Mouse (Mus musculus) hindbrain, embryonic 12.5 days (tissue): ENCODE data around the gene Shisa2. TPM values are rescaled to one million over a fixed set of nuclear protein-coding genes. Genes with fewer than 3 reads are reported as not detected.

ENCODE experiments used
- ATAC-seq: fragments of 200-750 bp; cut with Nextera tagmentation; 2 replicates; pipeline ENCODE4 v1.8.0; 2017; ENCODE audit warnings: moderate TSS enrichment; ENCODE audit not compliant: low FRiP score
- H3K27ac ChIP-seq: fragments of 300-500 bp; sonication (generic); 2 replicates; pipeline ENCODE4 v1.5.1; 2016; ENCODE audit warnings: mild to moderate bottlenecking
- H3K27me3 ChIP-seq: fragments of 300-500 bp; sonication (generic); 2 replicates; pipeline ENCODE4 v1.6.1; 2016; ENCODE audit warnings: mild to moderate bottlenecking
- H3K36me3 ChIP-seq: fragments of 300-500 bp; sonication (generic); 2 replicates; pipeline ENCODE4 v1.6.1; 2016; ENCODE audit warnings: mild to moderate bottlenecking
- H3K4me1 ChIP-seq: fragments of 300-500 bp; sonication (generic); 2 replicates; pipeline ENCODE4 v1.6.1; 2016
- H3K4me2 ChIP-seq: fragments of 300-500 bp; sonication (generic); replicated peaks from 2 replicates; pipeline ENCODE4 v1.6.1; 2016; ENCODE audit warnings: mild to moderate bottlenecking
- H3K4me3 ChIP-seq: fragments of 300-500 bp; sonication (generic); 2 replicates; pipeline ENCODE4 v1.5.1; 2016; ENCODE audit warnings: mild to moderate bottlenecking
- H3K9ac ChIP-seq: fragments of 300-500 bp; sonication (generic); 2 replicates; pipeline ENCODE4 v1.6.1; 2016; ENCODE audit warnings: mild to moderate bottlenecking, moderate library complexity
- H3K9me3 ChIP-seq: fragments of 300-500 bp; sonication (generic); replicated peaks from 2 replicates; pipeline ENCODE4 v1.6.1; 2016; ENCODE audit warnings: mild to moderate bottlenecking
- WGBS: fragments of 180-500 bp; shearing (Covaris S2); methylation state at CpG from one replicate; pipeline ENCODE4 v1.1.7; 2016; 5-methylcytosine and 5-hydroxymethylcytosine counted together
- polyA plus RNA-seq: library from polyadenylated mRNA; unstranded; fragments of >200 nt; fragmentation: Nextera tagmentation; extraction: Ambion mirVana; gene quantifications from 2 replicates; pipeline ENCODE4 v1.2.1, GENCODE M21; 2016

Gene Shisa2
- polyA plus RNA-seq: 22.4 and 27.9 TPM in 2 replicates

GRCm38 (mm10) chr14:59625158-59625805 is at the start of gene Shisa2:
Gene Shisa2 (plus strand): TSS chr14:59625308.
- under 1% methylated on average over 60 of the region's 65 CpGs for WGBS
- Histone ChIP-seq H3K27me3 (peaks cover 42% of the 10 kb centered on the region), H3K4me3 (peak within 1 kb of the TSS; percentile 60)

GRCm38 (mm10) chr14:59576385-59576784 is 48.7 kb upstream of the Shisa2 start:
- Histone ChIP-seq H3K27me3 (no peaks in the 10 kb centered on the region), H3K4me3 (no peak overlapping the region), H3K36me3 (peaks cover 28% of the 10 kb centered on the region), H3K9me3 (no peaks in the 10 kb centered on the region), H3K4me2 (no peak overlapping the region), H3K27ac (no peak overlapping the region), H3K4me1 (no peaks in the 10 kb centered on the region), H3K9ac (no peak overlapping the region)
- 95% methylated on average over 5 of the region's 5 CpGs for WGBS
- ATAC-seq: no peak

More at GRCm38 (mm10) chr14:59625158-59625805, at the start of gene Shisa2:
- Histone ChIP-seq H3K4me2 (peak within 1 kb of the TSS; percentile 67), H3K4me1 (peaks cover 35% of the 10 kb centered on the region), H3K36me3 (0 out of 2 replicates have a peak, but pooled peaks cover 2% of the 10 kb centered on the region), H3K9ac (peak within 1 kb of the TSS; percentile 70), H3K27ac (peak within 1 kb of the TSS; percentile 82), H3K9me3 (no peaks in the 10 kb centered on the region)
- ATAC-seq: peak; percentile 92

GRCm38 (mm10) chr14:59590614-59591013 is 34.5 kb upstream of the Shisa2 start:
- Histone ChIP-seq H3K27me3 (no peaks in the 10 kb centered on the region), H3K4me1 (no peaks in the 10 kb centered on the region), H3K4me3 (no peak overlapping the region), H3K9me3 (no peaks in the 10 kb centered on the region), H3K4me2 (no peak overlapping the region), H3K27ac (no peak overlapping the region), H3K9ac (no peak overlapping the region), H3K36me3 (peaks cover 59% of the 10 kb centered on the region)
- WGBS: 86% methylated on average over 1 of the region's 1 CpGs
- no peak for ATAC-seq

- no peak overlapping the region for H3K9ac ChIP-seq
- H3K27ac ChIP-seq: no peak overlapping the region
- H3K27me3 ChIP-seq: no peaks in the 10 kb centered on the region
- WGBS: 65% methylated on average over 8 of the region's 8 CpGs
- H3K9me3 ChIP-seq: no peaks in the 10 kb centered on the region
- no peak for ATAC-seq
- no peak overlapping the region for H3K4me3 ChIP-seq
- H3K36me3 ChIP-seq: peaks cover 46% of the 10 kb centered on the region
- peaks cover 5% of the 10 kb centered on the region for H3K4me1 ChIP-seq
- no peak overlapping the region for H3K4me2 ChIP-seq
Measured at GRCm38 (mm10) chr14:59591901-59592300, 33.2 kb upstream of the Shisa2 start.

GRCm38 (mm10) chr14:59592593-59592992 is 32.5 kb upstream of the Shisa2 start:
- Histone ChIP-seq H3K4me3 (no peak overlapping the region), H3K36me3 (peaks cover 46% of the 10 kb centered on the region), H3K4me1 (peaks cover 8% of the 10 kb centered on the region), H3K27ac (no peak overlapping the region), H3K9ac (no peak overlapping the region), H3K9me3 (no peaks in the 10 kb centered on the region), H3K4me2 (no peak overlapping the region), H3K27me3 (no peaks in the 10 kb centered on the region)
- WGBS: 98% methylated on average over 3 of the region's 3 CpGs
- no peak for ATAC-seq

- no peak overlapping the region for H3K27ac ChIP-seq
- ATAC-seq: no peak
- H3K9me3 ChIP-seq: no peaks in the 10 kb centered on the region
- H3K27me3 ChIP-seq: no peaks in the 10 kb centered on the region
- peaks cover 8% of the 10 kb centered on the region for H3K4me1 ChIP-seq
- no peak overlapping the region for H3K9ac ChIP-seq
- whole genome bisulfite sequencing: 96% methylated on average over 3 of the region's 3 CpGs
- no peak overlapping the region for H3K4me2 ChIP-seq
- no peak overlapping the region for H3K4me3 ChIP-seq
- peaks cover 26% of the 10 kb centered on the region for H3K36me3 ChIP-seq
Measured at GRCm38 (mm10) chr14:59594988-59595387, 30.1 kb upstream of the Shisa2 start.

- H3K27ac ChIP-seq: peak within 1 kb of the TSS; percentile 52
- H3K9me3 ChIP-seq: no peaks in the 10 kb centered on the region
- H3K4me2 ChIP-seq: peak within 1 kb of the TSS; percentile 99
- peak within 1 kb of the TSS; percentile 69 for H3K4me3 ChIP-seq
- WGBS: under 1% methylated on average over 47 of the region's 48 CpGs
- H3K36me3 ChIP-seq: peaks cover 8% of the 10 kb centered on the region; the same call in 1 of the 2 replicates
- H3K9ac ChIP-seq: peak within 1 kb of the TSS; percentile 85
- ATAC-seq: peak; percentile 94
- H3K27me3 ChIP-seq: peaks cover under 1% of the 10 kb centered on the region; the same call in 1 of the 2 replicates
- H3K4me1 ChIP-seq: peaks cover 8% of the 10 kb centered on the region
Measured at GRCm38 (mm10) chr14:59597398-59598259, 27.5 kb upstream of the Shisa2 start, which contains the start of gene Cdadc1. Gene Cdadc1 (minus strand): TSS chr14:59597959.

- H3K9me3 ChIP-seq: no peaks in the 10 kb centered on the region
- H3K4me2 ChIP-seq: peak overlapping the region; percentile 99
- peaks cover 7% of the 10 kb centered on the region; the same call in 1 of the 2 replicates for H3K27me3 ChIP-seq
- H3K9ac ChIP-seq: peak overlapping the region; percentile 85
- H3K36me3 ChIP-seq: 0 out of 2 replicates have a peak, but pooled peaks cover 5% of the 10 kb centered on the region
- WGBS: 4% methylated on average over 8 of the region's 8 CpGs
- H3K27ac ChIP-seq: peak overlapping the region; percentile 52; the same call in 1 of the 2 replicates
- peaks cover 8% of the 10 kb centered on the region for H3K4me1 ChIP-seq
- peak; percentile 68 for ATAC-seq
- H3K4me3 ChIP-seq: peak overlapping the region; percentile 69
Measured at GRCm38 (mm10) chr14:59598260-59598627, 26.9 kb upstream of the Shisa2 start.

GRCm38 (mm10) chr14:59604002-59604645 is 21.0 kb upstream of the Shisa2 start:
- Histone ChIP-seq H3K9me3 (no peaks in the 10 kb centered on the region), H3K9ac (no peak overlapping the region), H3K27ac (no peak overlapping the region), H3K4me3 (no peak overlapping the region), H3K27me3 (peaks cover 13% of the 10 kb centered on the region), H3K4me1 (no peaks in the 10 kb centered on the region), H3K4me2 (no peak overlapping the region), H3K36me3 (no peaks in the 10 kb centered on the region)
- no peak for ATAC-seq
- WGBS: 70% methylated on average over 5 of the region's 5 CpGs

GRCm38 (mm10) chr14:59605671-59606353 is 19.3 kb upstream of the Shisa2 start:
- H3K9me3 ChIP-seq: no peaks in the 10 kb centered on the region
- WGBS: 25% methylated on average over 5 of the region's 5 CpGs
- no peaks in the 10 kb centered on the region for H3K36me3 ChIP-seq
- peaks cover 13% of the 10 kb centered on the region for H3K27me3 ChIP-seq
- no peak for ATAC-seq
- no peak overlapping the region for H3K9ac ChIP-seq
- no peak overlapping the region for H3K27ac ChIP-seq
- H3K4me2 ChIP-seq: no peak overlapping the region
- no peaks in the 10 kb centered on the region for H3K4me1 ChIP-seq
- no peak overlapping the region for H3K4me3 ChIP-seq

GRCm38 (mm10) chr14:59607021-59607420 is 18.1 kb upstream of the Shisa2 start:
- ATAC-seq: no peak
- H3K4me3 ChIP-seq: no peak overlapping the region
- no peaks in the 10 kb centered on the region for H3K36me3 ChIP-seq
- no peak overlapping the region for H3K9ac ChIP-seq
- no peaks in the 10 kb centered on the region for H3K4me1 ChIP-seq
- no peaks in the 10 kb centered on the region for H3K9me3 ChIP-seq
- 43% methylated on average over 3 of the region's 3 CpGs for WGBS
- H3K27me3 ChIP-seq: peaks cover 13% of the 10 kb centered on the region
- no peak overlapping the region for H3K4me2 ChIP-seq
- H3K27ac ChIP-seq: no peak overlapping the region
